Mouse (Mus musculus) cortical plate, adult 2 months (tissue): ENCODE measurements at regions not wholly inside any gene's neighbourhood (a gene's known extent, or its start where the extent isn't known, plus 50 kb on each side); places are given as distances from the start of the nearest gene placed in this dataset.

Experiments used
- CTCF ChIP-seq: fragments of 200-500 bp; IDR thresholded peaks from 2 replicates; pipeline ENCODE4 v1.5.1; 2011; ENCODE audit warnings: mild to moderate bottlenecking, control low read depth, low read length; ENCODE audit not compliant: insufficient read depth; ENCODE audit errors: extremely low read depth
- POLR2A ChIP-seq: fragments of 200-500 bp; IDR thresholded peaks from 2 replicates; pipeline ENCODE4 v1.6.1; 2011; ENCODE audit warnings: mild to moderate bottlenecking, low read length, control low read depth; ENCODE audit not compliant: insufficient read depth; ENCODE audit errors: extremely low read depth

GRCm38 (mm10) chr12:48713646-48714045 lies 668.8 kb upstream of the Foxg1 start:
- TF ChIP-seq CTCF (no peak), POLR2A (no peak)
